Mouse (Mus musculus) myocyte (in vitro differentiated cells): Measurements from ENCODE around the gene Klhl7. TPM values are rescaled to one million over a fixed set of nuclear protein-coding genes. Genes with fewer than 3 reads are reported as not detected.

ENCODE experiments used
- H3K27me3 ChIP-seq: one replicate; pipeline ENCODE4 v1.6.1; 2011; ENCODE audit not compliant: control insufficient read depth, insufficient read depth, insufficient read length
- H3K36me3 ChIP-seq: one replicate; pipeline ENCODE4 v1.6.1; 2011; ENCODE audit not compliant: control insufficient read depth, insufficient read depth
- H3K4me2 ChIP-seq: one replicate; pipeline ENCODE4 v1.6.1; 2011; ENCODE audit warnings: low read depth, control low read depth
- H3K4me3 ChIP-seq: one replicate; pipeline ENCODE4 v1.5.1; 2011; ENCODE audit warnings: mild to moderate bottlenecking, control low read depth, moderate library complexity
- H3K79me2 ChIP-seq: one replicate; pipeline ENCODE4 v1.6.1; 2011; ENCODE audit not compliant: control insufficient read depth, insufficient read depth
- H3ac ChIP-seq: one replicate; pipeline ENCODE4 v1.6.1; 2011; ENCODE audit not compliant: control insufficient read depth, insufficient read length
- CEBPB ChIP-seq: IDR thresholded peaks from 2 replicates; pipeline ENCODE4 v1.6.1; 2011; ENCODE audit warnings: mild to moderate bottlenecking, moderate library complexity; ENCODE audit not compliant: poor library complexity, insufficient read depth, severe bottlenecking
- E2F4 ChIP-seq: IDR thresholded peaks from one replicate; pipeline ENCODE4 v1.6.1; 2011; ENCODE audit warnings: mild to moderate bottlenecking, control low read depth, moderate library complexity; ENCODE audit not compliant: insufficient read depth
- MAX ChIP-seq: IDR thresholded peaks from one replicate; pipeline ENCODE4 v1.6.1; 2011; ENCODE audit warnings: low read depth, mild to moderate bottlenecking, control low read depth
- MYOD1 ChIP-seq, 3 experiments: IDR thresholded peaks; one replicate each; pipeline ENCODE4 v1.6.1; 2011; ENCODE audit warnings: control low read depth in 2 of 3, low read depth in 2 of 3, mild to moderate bottlenecking in 2 of 3, moderate library complexity in 1 of 3; ENCODE audit not compliant: insufficient read length in 2 of 3, control insufficient read depth in 1 of 3
- MYOG ChIP-seq, 3 experiments: IDR thresholded peaks; one replicate each; pipeline ENCODE4 v1.6.1; 2011; ENCODE audit warnings: control low read depth in 2 of 3, low read depth in 2 of 3, mild to moderate bottlenecking in 2 of 3; ENCODE audit not compliant: insufficient read length in 2 of 3, control insufficient read depth in 1 of 3, insufficient read depth in 1 of 3
- POLR2A ChIP-seq: IDR thresholded peaks from one replicate; pipeline ENCODE4 v1.6.1; 2011; ENCODE audit warnings: low read depth, mild to moderate bottlenecking, control low read depth, moderate library complexity; ENCODE audit not compliant: insufficient read length
- POLR2AphosphoS2 ChIP-seq: IDR thresholded peaks from one replicate; pipeline ENCODE4 v1.6.1; 2011; ENCODE audit warnings: low read depth, control low read depth; ENCODE audit not compliant: insufficient read length
- REST ChIP-seq: IDR thresholded peaks from one replicate; pipeline ENCODE4 v1.6.1; 2011; ENCODE audit warnings: mild to moderate bottlenecking, control low read depth, moderate library complexity; ENCODE audit not compliant: insufficient read depth, insufficient read length
- SRF ChIP-seq: IDR thresholded peaks from one replicate; pipeline ENCODE4 v1.6.1; 2011; ENCODE audit warnings: low read depth; ENCODE audit not compliant: control insufficient read depth, insufficient read length
- TCF12 ChIP-seq: IDR thresholded peaks from one replicate; pipeline ENCODE4 v1.6.1; 2011; ENCODE audit warnings: mild to moderate bottlenecking, control low read depth; ENCODE audit not compliant: poor library complexity, insufficient read depth, severe bottlenecking
- TCF3 ChIP-seq: IDR thresholded peaks from one replicate; pipeline ENCODE4 v1.6.1; 2011; ENCODE audit warnings: low read depth, control low read depth; ENCODE audit not compliant: insufficient read length
- USF1 ChIP-seq: IDR thresholded peaks from one replicate; pipeline ENCODE4 v1.6.1; 2011; ENCODE audit warnings: low read depth, mild to moderate bottlenecking, control low read depth, moderate library complexity
- polyA plus RNA-seq: library from polyadenylated mRNA; unstranded; fragments of >200 nt; fragmentation: generic; extraction: Trizol; gene quantifications from one replicate; pipeline ENCODE4 v1.2.1, GENCODE M21; 2012; ENCODE audit warnings: missing spikeins

Gene Klhl7
- polyA plus RNA-seq, 1 experiment = 6.8 TPM

- Histone ChIP-seq H3K27me3 (no peaks in the 10 kb centered on the region), H3ac (no peak overlapping the region), H3K4me2 (no peak overlapping the region), H3K79me2 (no peaks in the 10 kb centered on the region), H3K36me3 (peaks cover 6% of the 10 kb centered on the region), H3K4me3 (no peak overlapping the region)
- TF ChIP-seq MAX (no peak), USF1 (no peak), TCF3 (no peak), SRF (no peak), MYOG (IDR thresholded peaks at IDR 0.05; ENCODE audit: control insufficient read depth in 1 of 3, insufficient read depth in 1 of 3, insufficient read length in 2 of 3, low read depth in 2 of 3) (no peak), POLR2A (no peak), REST (no peak), E2F4 (no peak), CEBPB (no peak), TCF12 (no peak), POLR2AphosphoS2 (no peak), MYOD1 (IDR thresholded peaks at IDR 0.05; ENCODE audit: control insufficient read depth in 1 of 3, insufficient read length in 2 of 3, low read depth in 2 of 3) (no peak)
These were observed 66.9 kb downstream of the Klhl7 start for GRCm38 (mm10) chr5:24167263-24167662.

- no peak for TF ChIP-seq MAX
- no peak for TF ChIP-seq USF1
- TF ChIP-seq TCF3 = no peak
- no peak for TF ChIP-seq POLR2AphosphoS2
- TF ChIP-seq CEBPB = no peak
- no peak for TF ChIP-seq E2F4
- TF ChIP-seq REST = no peak
- TF ChIP-seq POLR2A = no peak
- TF ChIP-seq TCF12 = no peak
- no peak for TF ChIP-seq MYOG (IDR thresholded peaks at IDR 0.05; ENCODE audit: control insufficient read depth in 1 of 3, insufficient read depth in 1 of 3, insufficient read length in 2 of 3, low read depth in 2 of 3)
- TF ChIP-seq SRF = no peak
- Histone ChIP-seq H3K27me3 (no peaks in the 10 kb centered on the region), H3K79me2 (no peaks in the 10 kb centered on the region), H3K4me3 (no peak overlapping the region), H3K36me3 (peaks cover 6% of the 10 kb centered on the region), H3K4me2 (no peak overlapping the region), H3ac (no peak overlapping the region)
These were observed 69.5 kb downstream of the Klhl7 start for GRCm38 (mm10) chr5:24169881-24170280.

- TF ChIP-seq POLR2AphosphoS2 = no peak
- TF ChIP-seq MAX = no peak
- TF ChIP-seq TCF3 = no peak
- TF ChIP-seq MYOD1 (IDR thresholded peaks at IDR 0.05; ENCODE audit: control insufficient read depth in 1 of 3, insufficient read length in 2 of 3, low read depth in 2 of 3) = no peak
- TF ChIP-seq MYOG (IDR thresholded peaks at IDR 0.05; ENCODE audit: control insufficient read depth in 1 of 3, insufficient read depth in 1 of 3, insufficient read length in 2 of 3, low read depth in 2 of 3) = no peak
- Histone ChIP-seq H3ac (no peak overlapping the region), H3K36me3 (peaks cover 6% of the 10 kb centered on the region), H3K27me3 (no peaks in the 10 kb centered on the region), H3K4me3 (no peak overlapping the region), H3K79me2 (no peaks in the 10 kb centered on the region), H3K4me2 (no peak overlapping the region)
These were observed 71.7 kb downstream of the Klhl7 start for GRCm38 (mm10) chr5:24172092-24172491.

- no peak overlapping the region for H3K4me2 ChIP-seq
- no peak overlapping the region for H3K4me3 ChIP-seq
- TF ChIP-seq POLR2A (no peak), SRF (no peak), POLR2AphosphoS2 (no peak), USF1 (no peak), MYOG (IDR thresholded peaks at IDR 0.05; ENCODE audit: control insufficient read depth in 1 of 3, insufficient read depth in 1 of 3, insufficient read length in 2 of 3, low read depth in 2 of 3) (no peak), MAX (no peak), REST (no peak), MYOD1 (IDR thresholded peaks at IDR 0.05; ENCODE audit: control insufficient read depth in 1 of 3, insufficient read length in 2 of 3, low read depth in 2 of 3) (no peak), CEBPB (no peak), TCF3 (no peak), E2F4 (no peak), TCF12 (no peak)
- no peaks in the 10 kb centered on the region for H3K79me2 ChIP-seq
- peaks cover 20% of the 10 kb centered on the region for H3K36me3 ChIP-seq
- H3ac ChIP-seq = no peak overlapping the region
- no peaks in the 10 kb centered on the region for H3K27me3 ChIP-seq
These were observed 81.3 kb downstream of the Klhl7 start for GRCm38 (mm10) chr5:24181514-24182295.
